Mouse (Mus musculus) bone marrow macrophage, adult 2 months (primary cell): ENCODE measurements around the gene Pacsin2.

Experiments used
- CTCF ChIP-seq: IDR thresholded peaks from 2 replicates; pipeline ENCODE4 v1.5.1; 2012; ENCODE audit warnings: low read depth, mild to moderate bottlenecking, low read length, moderate library complexity
- POLR2A ChIP-seq: IDR thresholded peaks from 2 replicates; pipeline ENCODE4 v1.6.1; 2012; ENCODE audit warnings: mild to moderate bottlenecking, low read depth, low read length, borderline replicate concordance

GRCm38 (mm10) chr15:83387911-83388310 is 76.5 kb downstream of the Pacsin2 start:
- TF ChIP-seq CTCF: no peak
- TF ChIP-seq POLR2A: no peak
